ENCODE assay signal across 16 mouse cellular contexts in genomic region chr1:177427862-177428261, GRCm38 (mm10). TPM values are rescaled to one million over a fixed set of nuclear protein-coding genes. Genes with fewer than 3 reads are reported as not detected.
DNase-seq lines count a peak whose midpoint lies in the region; ATAC-seq lines count a peak whose summit lies in the region.
"Had no signal": no experiment of that assay in that cellular context is flagged by ENCODE, and none has a peak within 500 bp of the region (broad histone marks: within the 10 kb centered on the region; RNA-seq: fewer than 3 reads in every experiment).

No protein-coding gene starts in this region.

- H3K4me1 ChIP-seq in midbrain, embryonic 11.5 days (ENCODE audit: control insufficient read depth, insufficient read depth, low read length) = no peaks in the 10 kb centered on the region
- no peaks in the 10 kb centered on the region for H3K4me1 ChIP-seq in midbrain, embryonic 10.5 days
- H3K4me1 ChIP-seq: liver, embryonic 15.5 days; stomach, embryonic 15.5 days had no signal

- no peaks in the 10 kb centered on the region for H3K9me3 ChIP-seq in midbrain, embryonic 11.5 days (ENCODE audit: control insufficient read depth, low read length)
- no peaks in the 10 kb centered on the region for H3K9me3 ChIP-seq in midbrain, embryonic 10.5 days (replicated peaks)
- H3K9me3 ChIP-seq: liver, embryonic 15.5 days; stomach, embryonic 15.5 days had no signal

- 82% methylated on average over 5 of the region's 5 CpGs for WGBS in midbrain, embryonic 11.5 days
- 83% methylated on average over 5 of the region's 5 CpGs for WGBS in midbrain, embryonic 10.5 days

- no peak for ATAC-seq in midbrain, embryonic 11.5 days (ENCODE audit: low FRiP score)
- ATAC-seq in CD4-positive, CD25-positive, alpha-beta regulatory T cell, adult 4 months = peak; percentile 64

- H3K9ac ChIP-seq in midbrain, embryonic 11.5 days (ENCODE audit: low read length) = no peak overlapping the region
- H3K9ac ChIP-seq: hindbrain, embryonic 14.5 days; liver, embryonic 15.5 days; stomach, embryonic 15.5 days had no signal

- H3K36me3 ChIP-seq in midbrain, embryonic 11.5 days (ENCODE audit: control insufficient read depth, insufficient read depth, low read length) = no peaks in the 10 kb centered on the region
- no peaks in the 10 kb centered on the region for H3K36me3 ChIP-seq in midbrain, embryonic 10.5 days
- H3K36me3 ChIP-seq: liver, embryonic 15.5 days; stomach, embryonic 15.5 days had no signal

- DNase-seq in midbrain, embryonic 11.5 days (ENCODE audit: low spot score, missing footprints) = peak; percentile 74
- no peak for DNase-seq in midbrain, embryonic 10.5 days (ENCODE audit: low spot score)
- peak; percentile 14 for DNase-seq in induced T-regulatory cell, adult 2 months (ENCODE audit: low read depth)
- peak; percentile 73 to 74 for DNase-seq in spleen, postnatal 36 days (ENCODE audit: low spot score in 2 of 2)
- no peak for DNase-seq in Muller cell, postnatal 12 days (ENCODE audit: inconsistent ontology term)
- no peak for DNase-seq in cerebellum, postnatal 36 days
- DNase-seq: adrenal gland, postnatal 36 days; embryo, embryonic 11 days; kidney, adult 2 months; kidney, postnatal 36 days; layer of hippocampus, postnatal 36 days; lung, postnatal 4 days had no signal

- H3K27me3 ChIP-seq in midbrain, embryonic 11.5 days (ENCODE audit: control insufficient read depth, insufficient read depth, low read length) = no peaks in the 10 kb centered on the region
- H3K27me3 ChIP-seq in midbrain, embryonic 10.5 days (ENCODE audit: low read depth, poor library complexity, severe bottlenecking) = no peaks in the 10 kb centered on the region
- H3K27me3 ChIP-seq: liver, embryonic 15.5 days; stomach, embryonic 15.5 days had no signal

- no peak overlapping the region for H3K4me3 ChIP-seq in midbrain, embryonic 11.5 days (ENCODE audit: low read depth, low read length)
- H3K4me3 ChIP-seq in midbrain, embryonic 10.5 days = no peak overlapping the region
- H3K4me3 ChIP-seq: liver, embryonic 15.5 days; stomach, embryonic 15.5 days had no signal

- no peak overlapping the region for H3K27ac ChIP-seq in midbrain, embryonic 11.5 days (ENCODE audit: low read depth, low read length)
- H3K27ac ChIP-seq in midbrain, embryonic 10.5 days (replicated peaks) = no peak overlapping the region
- H3K27ac ChIP-seq: hindbrain, embryonic 14.5 days; liver, embryonic 15.5 days; stomach, embryonic 15.5 days had no signal

- no peak overlapping the region for H3K4me2 ChIP-seq in midbrain, embryonic 11.5 days
- H3K4me2 ChIP-seq: hindbrain, embryonic 14.5 days; liver, embryonic 15.5 days; stomach, embryonic 15.5 days had no signal

RNA-seq across cellular contexts. Expression of gene Zbtb18, which starts 14.3 kb away (rescaled TPM):
- 10.2 and 10.7 TPM in 2 replicates for polyA plus RNA-seq in midbrain, embryonic 11.5 days (2014; fragmentation: Nextera tagmentation; extraction: Ambion mirVana)
- 5.1 and 6.1 TPM in 2 replicates for polyA plus RNA-seq in midbrain, embryonic 10.5 days (2016; fragmentation: Nextera tagmentation; extraction: Ambion mirVana)
- polyA plus RNA-seq in CD4-positive, CD25-positive, alpha-beta regulatory T cell, adult 4 months (2017; shearing (Covaris generic)) = 1 to 10 TPM; 1.7 to 3.2 TPM

Comparison
In these comparisons a context has a peak if more than half of its experiments do, and no peak if none do; other contexts are left out.
1. DNase-seq: peak in midbrain, embryonic 11.5 days (single experiment), induced T-regulatory cell, adult 2 months (single experiment) and spleen, postnatal 36 days (2 of 2); none in midbrain, embryonic 10.5 days (single experiment), Muller cell, postnatal 12 days (single experiment) and cerebellum, postnatal 36 days (0 of 2).